Mouse (Mus musculus) midbrain, embryonic 13.5 days (tissue): Measurements from ENCODE around the gene Nat8f7. TPM values are rescaled to one million over a fixed set of nuclear protein-coding genes. Genes with fewer than 3 reads are reported as not detected.
"Not testable (repeated sequence)": the region's sequence is repeated elsewhere in the genome, so short reads cannot be mapped to it uniquely, and the experiment has no call there.

Source experiments
- ATAC-seq: fragments of 200-750 bp; cut with Nextera tagmentation; 2 replicates; pipeline ENCODE4 v1.8.0; 2017; ENCODE audit warnings: mild to moderate bottlenecking, moderate TSS enrichment, moderate library complexity
- H3K27ac ChIP-seq: fragments of 300-500 bp; sonication (generic); 2 replicates; pipeline ENCODE4 v1.5.1; 2015; ENCODE audit warnings: inconsistent platforms, mild to moderate bottlenecking, moderate library complexity
- H3K27me3 ChIP-seq: fragments of 300-500 bp; sonication (generic); 2 replicates; pipeline ENCODE4 v1.6.1; 2015; ENCODE audit warnings: mild to moderate bottlenecking, inconsistent platforms
- H3K36me3 ChIP-seq: fragments of 300-500 bp; sonication (generic); 2 replicates; pipeline ENCODE4 v1.6.1; 2015; ENCODE audit warnings: mild to moderate bottlenecking, inconsistent platforms
- H3K4me1 ChIP-seq: fragments of 300-500 bp; sonication (generic); replicated peaks from 2 replicates; pipeline ENCODE4 v1.6.1; 2015; ENCODE audit warnings: inconsistent platforms
- H3K4me2 ChIP-seq: fragments of 300-500 bp; sonication (generic); replicated peaks from 2 replicates; pipeline ENCODE4 v1.6.1; 2015; ENCODE audit warnings: moderate library complexity, mild to moderate bottlenecking, inconsistent platforms
- H3K4me3 ChIP-seq: fragments of 300-500 bp; sonication (generic); replicated peaks from 2 replicates; pipeline ENCODE4 v1.5.1; 2015; ENCODE audit warnings: mild to moderate bottlenecking, inconsistent platforms
- H3K9ac ChIP-seq: fragments of 300-500 bp; sonication (generic); replicated peaks from 2 replicates; pipeline ENCODE4 v1.6.1; 2015; ENCODE audit warnings: mild to moderate bottlenecking, inconsistent platforms
- H3K9me3 ChIP-seq: fragments of 300-500 bp; sonication (generic); 2 replicates; pipeline ENCODE4 v1.6.1; 2016; ENCODE audit warnings: mild to moderate bottlenecking, inconsistent platforms
- WGBS: fragments of 180-500 bp; shearing (Covaris S2); methylation state at CpG from one replicate; pipeline ENCODE4 v1.1.7; 2015; 5-methylcytosine and 5-hydroxymethylcytosine counted together
- microRNA-seq: library from miRNA; unstranded; fragments of <30 nt; microRNA quantifications from one replicate; pipeline ENCODE4, GENCODE M21; 2016
- polyA plus RNA-seq: library from polyadenylated mRNA; unstranded; fragments of >200 nt; fragmentation: Nextera tagmentation; extraction: Ambion mirVana; gene quantifications from 2 replicates; pipeline ENCODE4 v1.2.1, GENCODE M21; 2015

Nat8f7 gene
- polyA plus RNA-seq, result not detected in 2 replicates

GRCm38 (mm10) chr6:85713105-85713504, at the start of gene Nat8f7:
Gene Nat8f7, minus strand, starts transcription at chr6:85713205.
- not testable (repeated sequence) for H3K36me3 ChIP-seq, H3K9ac ChIP-seq, H3K4me1 ChIP-seq, H3K4me3 ChIP-seq, H3K27ac ChIP-seq, H3K27me3 ChIP-seq, ATAC-seq, H3K9me3 ChIP-seq, H3K4me2 ChIP-seq
- WGBS, result 84% methylated on average over 10 of the region's 10 CpGs

- not testable (repeated sequence) for ATAC-seq, H3K27me3 ChIP-seq, H3K4me2 ChIP-seq, H3K36me3 ChIP-seq, H3K9ac ChIP-seq, H3K27ac ChIP-seq, H3K4me3 ChIP-seq, H3K9me3 ChIP-seq, H3K4me1 ChIP-seq
- 93% methylated on average over 1 of the region's 2 CpGs for WGBS
These were observed 49.7 kb upstream of the Nat8f7 start for GRCm38 (mm10) chr6:85762678-85763077.

GRCm38 (mm10) chr6:85755705-85756249, 42.8 kb upstream of the Nat8f7 start:
- H3K36me3 ChIP-seq, H3K4me1 ChIP-seq, ATAC-seq, H3K27me3 ChIP-seq, H3K27ac ChIP-seq, H3K4me3 ChIP-seq, H3K4me2 ChIP-seq, H3K9ac ChIP-seq, H3K9me3 ChIP-seq: not testable (repeated sequence)
- 65% methylated on average over 3 of the region's 6 CpGs for WGBS

GRCm38 (mm10) chr6:85709607-85710006, 3.4 kb downstream of the Nat8f7 start:
- not testable (repeated sequence) for H3K27me3 ChIP-seq, H3K4me1 ChIP-seq, H3K36me3 ChIP-seq, H3K27ac ChIP-seq, H3K9ac ChIP-seq, H3K4me2 ChIP-seq, H3K9me3 ChIP-seq, H3K4me3 ChIP-seq, ATAC-seq
- 91% methylated on average over 1 of the region's 1 CpGs for WGBS

GRCm38 (mm10) chr6:85709206-85709605, 3.8 kb downstream of the Nat8f7 start:
- H3K27me3 ChIP-seq, H3K9me3 ChIP-seq, H3K9ac ChIP-seq, H3K4me2 ChIP-seq, H3K36me3 ChIP-seq, H3K4me1 ChIP-seq, ATAC-seq, H3K27ac ChIP-seq, H3K4me3 ChIP-seq: not testable (repeated sequence)
- 93% methylated on average over 5 of the region's 5 CpGs for WGBS

- not testable (repeated sequence) for H3K4me2 ChIP-seq, H3K9ac ChIP-seq, H3K4me3 ChIP-seq, H3K36me3 ChIP-seq, H3K27ac ChIP-seq, H3K4me1 ChIP-seq, ATAC-seq, H3K9me3 ChIP-seq, H3K27me3 ChIP-seq
- WGBS, result 87% methylated on average over 2 of the region's 4 CpGs
These were observed 11.1 kb downstream of the Nat8f7 start for GRCm38 (mm10) chr6:85701943-85702342.

Small RNA genes lying within 50 kb of the gene (microRNA-seq; reads per million reads assigned to microRNA genes)
- not detected for gene Gm27317

Other genes starting within 250 kb of the Nat8f7 start
- gene Fbxo41, start 210.2 kb downstream of the Nat8f7 start, polyA plus RNA-seq, result 4.7 and 5.0 TPM in 2 replicates
- not detected in 2 replicates for gene Egr4, start 199.6 kb downstream of the Nat8f7 start, polyA plus RNA-seq
- 6.5 and 7.3 TPM in 2 replicates for gene Alms1, start 125.7 kb downstream of the Nat8f7 start, polyA plus RNA-seq
- gene Nat8f3, start 52.5 kb upstream of the Nat8f7 start, polyA plus RNA-seq, result 0.30 and 0.41 TPM in 2 replicates
- not detected in 2 replicates for gene Nat8f6, start 107.7 kb upstream of the Nat8f7 start, polyA plus RNA-seq
- 0.22 TPM in 1 of 2 replicates, not detected in the other for gene Nat8f5, start 107.8 kb upstream of the Nat8f7 start, polyA plus RNA-seq
- not detected in 2 replicates for gene Nat8, start 118.9 kb upstream of the Nat8f7 start, polyA plus RNA-seq
- gene Nat8f2, start 156.0 kb upstream of the Nat8f7 start, polyA plus RNA-seq, result not detected in 2 replicates
- 7.0 TPM in 2 replicates for gene Nat8f4, start 191.7 kb upstream of the Nat8f7 start, polyA plus RNA-seq
- 41.0 and 52.0 TPM in 2 replicates for gene Tprkb, start 198.7 kb upstream of the Nat8f7 start, polyA plus RNA-seq
- 14.0 and 15.7 TPM in 2 replicates for gene Nat8f1, start 202.5 kb upstream of the Nat8f7 start, polyA plus RNA-seq
- gene Dusp11, start 248.5 kb upstream of the Nat8f7 start, polyA plus RNA-seq, result 50.9 and 51.3 TPM in 2 replicates